Mouse (Mus musculus): Measurements from ENCODE around the gene Kcnj3.

The Kcnj3 gene

GRCm38 (mm10) chr2:55505712-55506111, 69.9 kb downstream of the Kcnj3 start:
- no peak for DNase-seq (ENCODE audit: low read depth, low spot score)

- no peak for DNase-seq (ENCODE audit: low read depth, low spot score)
These were observed 81.5 kb downstream of the Kcnj3 start for GRCm38 (mm10) chr2:55517297-55517696.

- no peak for DNase-seq (ENCODE audit: low read depth, low spot score)
These were observed 97.1 kb downstream of the Kcnj3 start for GRCm38 (mm10) chr2:55532738-55533491.

DNA sequence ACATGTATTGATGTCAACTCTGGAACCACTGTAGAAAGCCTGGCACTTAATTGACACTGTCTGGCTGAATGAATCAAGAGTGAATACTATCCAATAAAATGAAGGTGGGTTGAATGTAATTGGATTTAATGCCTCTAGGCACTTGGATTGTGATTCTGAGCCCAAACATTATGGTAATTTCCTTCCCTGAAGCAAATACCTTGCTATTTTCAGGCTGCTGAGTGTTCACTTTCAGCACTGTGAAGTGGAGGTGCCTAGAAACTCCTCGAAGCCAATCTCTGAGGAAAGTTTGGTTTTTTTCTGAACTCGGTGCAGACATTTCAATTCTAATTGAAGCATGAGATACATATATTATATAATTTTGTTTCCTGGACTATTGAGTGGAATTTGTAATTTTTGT, 99.2 kb downstream of the Kcnj3 start:
- DNase-seq (ENCODE audit: low read depth, low spot score), result no peak

- no peak for DNase-seq (ENCODE audit: low read depth, low spot score)
These were observed 99.7 kb downstream of the Kcnj3 start for GRCm38 (mm10) chr2:55535482-55535881.

- no peak for DNase-seq (ENCODE audit: low read depth, low spot score)
These were observed 111.8 kb downstream of the Kcnj3 start for GRCm38 (mm10) chr2:55547612-55548011.

- DNase-seq (ENCODE audit: low read depth, low spot score), result no peak
These were observed 122.7 kb downstream of the Kcnj3 start for GRCm38 (mm10) chr2:55558368-55558985.

GRCm38 (mm10) chr2:55569291-55569690, 133.5 kb downstream of the Kcnj3 start:
- no peak for DNase-seq (ENCODE audit: low read depth, low spot score)

- DNase-seq (ENCODE audit: low read depth, low spot score), result no peak
These were observed 135.7 kb downstream of the Kcnj3 start for GRCm38 (mm10) chr2:55571425-55571824.

GRCm38 (mm10) chr2:55580286-55580685, 144.5 kb downstream of the Kcnj3 start:
- DNase-seq (ENCODE audit: low read depth, low spot score), result no peak

- DNase-seq (ENCODE audit: low read depth, low spot score), result no peak
These were observed 155.6 kb downstream of the Kcnj3 start for GRCm38 (mm10) chr2:55591226-55591988.

Measured in retina, adult 2 months (tissue).